Mouse (Mus musculus) right cerebral cortex, postnatal 4 days (tissue): ENCODE results near the gene Fstl1.

Experiments
- DNase-seq: peaks from one replicate; pipeline ENCODE4 v3.0.0-alpha.2; 2022

Gene Fstl1

GRCm38 (mm10) chr16:37871112-37871715 lies 94.5 kb downstream of the Fstl1 start:
- DNase-seq, result no peak

- no peak for DNase-seq
These were observed 98.0 kb downstream of the Fstl1 start for GRCm38 (mm10) chr16:37874501-37875235.

- DNase-seq, result no peak
These were observed 100.7 kb downstream of the Fstl1 start for GRCm38 (mm10) chr16:37877406-37877805.

GRCm38 (mm10) chr16:37878951-37879505 lies 102.4 kb downstream of the Fstl1 start:
- DNase-seq, result no peak

GRCm38 (mm10) chr16:37879750-37880419 lies 103.2 kb downstream of the Fstl1 start:
- DNase-seq, result no peak

- no peak for DNase-seq
These were observed 104.5 kb downstream of the Fstl1 start for GRCm38 (mm10) chr16:37881168-37881567.
